8 mouse cellular contexts compared by ENCODE assay signal in genomic region chr6:56796668-56797141, GRCm38 (mm10). TPM values are rescaled to one million over a fixed set of nuclear protein-coding genes. Genes with fewer than 3 reads are reported as not detected.
DNase-seq lines count a peak whose midpoint lies in the region; ATAC-seq and TF ChIP-seq lines count a peak whose summit lies in the region.

No protein-coding gene starts in this region.

- peak overlapping the region; percentile 84 for H3K4me3 ChIP-seq in ES-Bruce4 (ENCODE audit: low read depth, low read length)
- H3K4me3 ChIP-seq in heart, adult 2 months = peak overlapping the region; percentile 81
- H3K4me3 ChIP-seq in lung, embryonic 15.5 days = peak overlapping the region; percentile 92
- peak overlapping the region; percentile 80 for H3K4me3 ChIP-seq in olfactory bulb, adult 2 months (ENCODE audit: insufficient read depth, low read depth, low read length)

- TF ChIP-seq CTCF in ES-Bruce4 (IDR thresholded peaks at IDR 0.05; ENCODE audit: low read depth, low read length) = no peak
- no peak for TF ChIP-seq CTCF in heart, adult 2 months (IDR thresholded peaks at IDR 0.05)
- no peak for TF ChIP-seq CTCF in olfactory bulb, adult 2 months (IDR thresholded peaks at IDR 0.05; ENCODE audit: insufficient read depth, low read depth, low read length)

- H3K4me2 ChIP-seq in lung, embryonic 15.5 days = peak overlapping the region; percentile 67

- peak overlapping the region; percentile 97 for H3K9ac ChIP-seq in ES-Bruce4 (ENCODE audit: low read depth, poor library complexity, severe bottlenecking)
- peak overlapping the region; percentile 96 for H3K9ac ChIP-seq in heart, adult 2 months (ENCODE audit: low read depth, low read length)
- peak overlapping the region; percentile 96 for H3K9ac ChIP-seq in lung, embryonic 15.5 days

- no peaks in the 10 kb centered on the region for H3K36me3 ChIP-seq in ES-Bruce4 (ENCODE audit: control insufficient read depth, insufficient read depth, low read length, poor library complexity, severe bottlenecking)
- H3K36me3 ChIP-seq in heart, adult 2 months (ENCODE audit: control insufficient read depth, insufficient read depth, low read length) = peaks cover 30% of the 10 kb centered on the region
- no peaks in the 10 kb centered on the region for H3K36me3 ChIP-seq in lung, embryonic 15.5 days

- TF ChIP-seq POLR2A in ES-Bruce4 (IDR thresholded peaks at IDR 0.05; ENCODE audit: insufficient read depth, low read length) = no peak
- TF ChIP-seq POLR2A in heart, adult 2 months (IDR thresholded peaks at IDR 0.05; ENCODE audit: insufficient read depth, low read depth, low read length) = no peak; the same call in 1 of the 2 replicates
- no peak for TF ChIP-seq POLR2A in olfactory bulb, adult 2 months (IDR thresholded peaks at IDR 0.05; ENCODE audit: insufficient read depth, low read depth, low read length)

- DNase-seq in A20 (ENCODE audit: low read depth, low spot score) = peak; percentile 74
- peak in 1 of 2 experiments; percentile 57 for DNase-seq in heart, adult 2 months
- peak; percentile 34 to 35 for DNase-seq in kidney, adult 8-10 months
- DNase-seq in thymus, postnatal 4 days = peak; percentile 52

- H3K9me3 ChIP-seq in ES-Bruce4 (replicated peaks; ENCODE audit: control insufficient read depth, insufficient read depth, low read length, poor library complexity, severe bottlenecking) = no peaks in the 10 kb centered on the region
- H3K9me3 ChIP-seq in lung, embryonic 15.5 days = no peaks in the 10 kb centered on the region

- H3K27ac ChIP-seq in ES-Bruce4 (ENCODE audit: insufficient read depth, low read length) = peak overlapping the region; percentile 55
- H3K27ac ChIP-seq in heart, adult 2 months = peak overlapping the region; percentile 99
- peak overlapping the region; percentile 100 for H3K27ac ChIP-seq in lung, embryonic 15.5 days
- peak overlapping the region; percentile 61; the same call in 1 of the 2 replicates for H3K27ac ChIP-seq in olfactory bulb, adult 2 months (ENCODE audit: insufficient read depth, low read depth, low read length)

- H3K27me3 ChIP-seq in ES-Bruce4 (ENCODE audit: control insufficient read depth, insufficient read depth, low read length, poor library complexity, severe bottlenecking) = no peaks in the 10 kb centered on the region
- no peaks in the 10 kb centered on the region for H3K27me3 ChIP-seq in heart, adult 2 months (ENCODE audit: control insufficient read depth, insufficient read depth, low read length)
- no peaks in the 10 kb centered on the region for H3K27me3 ChIP-seq in lung, embryonic 15.5 days

- intact Hi-C loops in heart, adult 2 months (cut with DNase I) = loop anchor here (2.0 to 5.0 kb wide), 3 partner anchors 36 to 126 kb away; partner anchors contain the start of genes Fkbp9, Nt5c3 and Vmn1r4

- TF ChIP-seq EP300 in ES-Bruce4 (IDR thresholded peaks at IDR 0.05; ENCODE audit: insufficient read depth, low read depth, low read length) = no peak
- TF ChIP-seq EP300 in heart, adult 2 months (IDR thresholded peaks at IDR 0.05; ENCODE audit: insufficient read depth, low read depth, low read length) = no peak

- under 1% methylated on average over 16 of the region's 16 CpGs for WGBS in heart, adult 2 months
- under 1% methylated on average over 16 of the region's 16 CpGs for WGBS in lung, embryonic 15.5 days
- under 1% methylated on average over 16 of the region's 16 CpGs for whole genome bisulfite sequencing in olfactory bulb, adult 2 months

- ATAC-seq in common myeloid progenitor, adult 5-6 weeks (replicated peaks; ENCODE audit: low read depth, poor library complexity, severe bottlenecking) = peak; percentile 40
- peak; percentile 47; the same call in 1 of the 2 replicates for ATAC-seq in lung, embryonic 15.5 days (ENCODE audit: borderline replicate concordance, extremely low read depth, low FRiP score, low TSS enrichment)

- H3K4me1 ChIP-seq in ES-Bruce4 (ENCODE audit: control insufficient read depth, insufficient read depth, low read length) = peaks cover 8% of the 10 kb centered on the region
- H3K4me1 ChIP-seq in heart, adult 2 months (ENCODE audit: control insufficient read depth, insufficient read depth, low read length) = peaks cover 15% of the 10 kb centered on the region
- peaks cover 24% of the 10 kb centered on the region for H3K4me1 ChIP-seq in lung, embryonic 15.5 days
- no peaks in the 10 kb centered on the region for H3K4me1 ChIP-seq in olfactory bulb, adult 2 months (ENCODE audit: control insufficient read depth, insufficient read depth, low read length)

- H3K79me2 ChIP-seq in heart, adult 2 months (replicated peaks; ENCODE audit: control insufficient read depth, insufficient read depth, low read length) = peaks cover 9% of the 10 kb centered on the region

RNA-seq across cellular contexts. Expression of gene Kbtbd2, which starts 0.9 kb away (rescaled TPM):
- polyA plus RNA-seq in ES-Bruce4 (2011; ENCODE audit: insufficient read depth, insufficient read length, low read depth, missing spikeins) = 92.8 and 99.1 TPM in 2 replicates
- 46.2 and 48.8 TPM in 2 replicates for total RNA-seq in common myeloid progenitor, adult 5-6 weeks (2017)
- 10 to 100 TPM; 28.9 to 30.6 TPM for total RNA-seq in heart, adult 2 months (2021)
- 7.7 and 15.6 TPM in 2 replicates for polyA plus RNA-seq in heart, adult 2 months (2012; rRNA removed)
- 30.6 and 31.6 TPM in 2 replicates for polyA plus RNA-seq in lung, embryonic 15.5 days (2015; fragmentation: Nextera tagmentation; extraction: Ambion mirVana)
- polyA plus RNA-seq in olfactory bulb, adult 2 months (2012; ENCODE audit: insufficient read depth, insufficient read length, low replicate concordance, missing spikeins) = not detected in 2 replicates

RNA-seq across cellular contexts. Expression of gene Fkbp9, which starts 35.2 kb away (rescaled TPM):
- 211 and 215 TPM in 2 replicates for polyA plus RNA-seq in ES-Bruce4 (2011; ENCODE audit: insufficient read depth, insufficient read length, low read depth, missing spikeins)
- 16.6 and 16.9 TPM in 2 replicates for total RNA-seq in common myeloid progenitor, adult 5-6 weeks (2017)
- 10 to 100 TPM; 84.5 to 85.9 TPM for total RNA-seq in heart, adult 2 months (2021)
- polyA plus RNA-seq in heart, adult 2 months (2012; rRNA removed) = 44.1 and 89.8 TPM in 2 replicates
- polyA plus RNA-seq in lung, embryonic 15.5 days (2015; fragmentation: Nextera tagmentation; extraction: Ambion mirVana) = 193 and 196 TPM in 2 replicates
- polyA plus RNA-seq in olfactory bulb, adult 2 months (2012; ENCODE audit: insufficient read depth, insufficient read length, low replicate concordance, missing spikeins) = not detected in 2 replicates
